Mouse (Mus musculus) lung, embryonic 16.5 days (tissue): ENCODE data around the gene A630001G21Rik. TPM values are rescaled to one million over a fixed set of nuclear protein-coding genes. Genes with fewer than 3 reads are reported as not detected.

Experiments
- microRNA-seq: library from miRNA; unstranded; fragments of <30 nt; microRNA quantifications from one replicate; pipeline ENCODE4, GENCODE M21; 2016
- polyA plus RNA-seq: library from polyadenylated mRNA; unstranded; fragments of >200 nt; fragmentation: Nextera tagmentation; extraction: Ambion mirVana; gene quantifications from 2 replicates; pipeline ENCODE4 v1.2.1, GENCODE M21; 2015

Gene A630001G21Rik
- polyA plus RNA-seq, 1 experiment from 2014 or later: 1.3 TPM

Small RNA genes within 50 kb of the gene (microRNA-seq; reads per million reads assigned to microRNA genes)
- not detected for gene Gm25472
- gene Mir8096: not detected

Other genes starting within 250 kb of the A630001G21Rik start
- not detected in 2 replicates for gene G530012D18Rik, start 203.0 kb downstream of the A630001G21Rik start, polyA plus RNA-seq
- 2.8 and 3.8 TPM in 2 replicates for gene Sp110, start 179.8 kb downstream of the A630001G21Rik start, polyA plus RNA-seq
- 1.9 and 3.4 TPM in 2 replicates for gene Sp140, start 178.3 kb downstream of the A630001G21Rik start, polyA plus RNA-seq
- 2.8 and 3.6 TPM in 2 replicates for gene Sp100, start 128.7 kb downstream of the A630001G21Rik start, polyA plus RNA-seq
- 26.3 TPM in 2 replicates for gene Cab39, start 14.8 kb upstream of the A630001G21Rik start, polyA plus RNA-seq
- 210 and 215 TPM in 2 replicates for gene Itm2c, start 115.6 kb upstream of the A630001G21Rik start, polyA plus RNA-seq
- gene 4933407L21Rik, start 149.8 kb upstream of the A630001G21Rik start, polyA plus RNA-seq: 0.25 and 0.39 TPM in 2 replicates
- 0.05 TPM in 1 of 2 replicates, not detected in the other for gene Gpr55, start 182.4 kb upstream of the A630001G21Rik start, polyA plus RNA-seq
- gene Spata3, start 238.2 kb upstream of the A630001G21Rik start, polyA plus RNA-seq: not detected in 2 replicates